Mouse (Mus musculus) liver, postnatal 0 days (tissue): ENCODE measurements around the gene Mapk10. TPM values are rescaled to one million over a fixed set of nuclear protein-coding genes. Genes with fewer than 3 reads are reported as not detected.

Source experiments
- ATAC-seq: fragments of 200-750 bp; cut with Nextera tagmentation; 2 replicates; pipeline ENCODE4 v1.8.0; 2017; ENCODE audit warnings: mild to moderate bottlenecking, moderate library complexity
- DNase-seq: peaks from one replicate; pipeline ENCODE4 v3.0.0-alpha.2; 2016
- H3K27ac ChIP-seq: fragments of 300-500 bp; sonication (generic); 2 replicates; pipeline ENCODE4 v1.5.1; 2014; ENCODE audit warnings: antibody characterized with exemption, moderate library complexity, mild to moderate bottlenecking, low read depth
- H3K27me3 ChIP-seq: fragments of 300-500 bp; sonication (generic); 2 replicates; pipeline ENCODE4 v1.6.1; 2014; ENCODE audit warnings: low read length, control low read depth, mixed read lengths; ENCODE audit not compliant: insufficient read depth
- H3K36me3 ChIP-seq: fragments of 300-500 bp; sonication (generic); replicated peaks from 2 replicates; pipeline ENCODE4 v1.6.1; 2014; ENCODE audit warnings: mild to moderate bottlenecking, control low read depth, low read length, moderate library complexity, mixed read lengths; ENCODE audit not compliant: insufficient read depth
- H3K4me1 ChIP-seq: fragments of 300-500 bp; sonication (generic); 2 replicates; pipeline ENCODE4 v1.6.1; 2014; ENCODE audit warnings: antibody characterized with exemption, mild to moderate bottlenecking, control low read depth; ENCODE audit not compliant: insufficient read depth
- H3K4me2 ChIP-seq: fragments of 300-500 bp; sonication (generic); 2 replicates; pipeline ENCODE4 v1.6.1; 2014; ENCODE audit warnings: low read depth, mild to moderate bottlenecking, low read length, moderate library complexity, mixed read lengths
- H3K4me3 ChIP-seq: fragments of 300-500 bp; sonication (generic); 2 replicates; pipeline ENCODE4 v1.5.1; 2014; ENCODE audit warnings: low read depth, low read length
- H3K9ac ChIP-seq: fragments of 300-500 bp; sonication (generic); replicated peaks from 2 replicates; pipeline ENCODE4 v1.6.1; 2014; ENCODE audit warnings: mild to moderate bottlenecking, moderate library complexity
- H3K9me3 ChIP-seq: fragments of 300-500 bp; sonication (generic); 2 replicates; pipeline ENCODE4 v1.6.1; 2016; ENCODE audit warnings: mild to moderate bottlenecking, control low read depth, low read length, mixed read lengths
- CTCF ChIP-seq: sonication (generic); IDR thresholded peaks from 2 replicates; pipeline ENCODE4 v1.5.1; 2016; ENCODE audit warnings: antibody characterized with exemption, low read depth
- EP300 ChIP-seq: IDR thresholded peaks from 2 replicates; pipeline ENCODE4 v1.6.1; 2016; ENCODE audit warnings: antibody characterized with exemption, low read depth, mild to moderate bottlenecking
- WGBS: fragments of 180-500 bp; shearing (Covaris S2); extraction: QIAGEN DNeasy Blood & Tissue Kit; methylation state at CpG from one replicate; pipeline ENCODE4 v1.1.7; 2014; ENCODE audit not compliant: insufficient replicate concordance; 5-methylcytosine and 5-hydroxymethylcytosine counted together
- polyA plus RNA-seq: library from polyadenylated mRNA; unstranded; fragments of >200 nt; fragmentation: Nextera tagmentation; extraction: Ambion mirVana; gene quantifications from 2 replicates; pipeline ENCODE4 v1.2.1, GENCODE M21; 2015

Gene Mapk10
- polyA plus RNA-seq, 1 experiment from 2014 or later, result not detected

- no peak for DNase-seq
- no peak for ATAC-seq
- WGBS, result 72% methylated on average over 8 of the region's 8 CpGs
- H3K4me1 ChIP-seq, result no peaks in the 10 kb centered on the region
- no peaks in the 10 kb centered on the region for H3K36me3 ChIP-seq
- H3K27me3 ChIP-seq, result no peaks in the 10 kb centered on the region
- H3K27ac ChIP-seq, result no peak overlapping the region
- no peak overlapping the region for H3K4me3 ChIP-seq
- no peak overlapping the region for H3K4me2 ChIP-seq
- no peak overlapping the region for H3K9ac ChIP-seq
- H3K9me3 ChIP-seq, result no peaks in the 10 kb centered on the region
- TF ChIP-seq EP300 (no peak), CTCF (no peak)
Measured at GRCm38 (mm10) chr5:103021479-103021878, 189.7 kb downstream of the Mapk10 start.

- H3K36me3 ChIP-seq, result no peaks in the 10 kb centered on the region
- no peak for ATAC-seq
- no peaks in the 10 kb centered on the region for H3K4me1 ChIP-seq
- 58% methylated on average over 3 of the region's 3 CpGs for WGBS
- DNase-seq, result no peak
- no peaks in the 10 kb centered on the region for H3K9me3 ChIP-seq
- H3K27me3 ChIP-seq, result no peaks in the 10 kb centered on the region
- no peak overlapping the region for H3K27ac ChIP-seq
- H3K4me3 ChIP-seq, result no peak overlapping the region
- no peak overlapping the region for H3K9ac ChIP-seq
- H3K4me2 ChIP-seq, result no peak overlapping the region
- no peak for TF ChIP-seq EP300
- TF ChIP-seq CTCF, result no peak
Measured at GRCm38 (mm10) chr5:103020954-103021353, 190.2 kb downstream of the Mapk10 start.

GRCm38 (mm10) chr5:103020127-103020526, 191.0 kb downstream of the Mapk10 start:
- Histone ChIP-seq H3K27me3 (no peaks in the 10 kb centered on the region), H3K27ac (no peak overlapping the region), H3K4me2 (no peak overlapping the region), H3K4me3 (no peak overlapping the region), H3K4me1 (no peaks in the 10 kb centered on the region), H3K9me3 (no peaks in the 10 kb centered on the region), H3K9ac (no peak overlapping the region), H3K36me3 (no peaks in the 10 kb centered on the region)
- no peak for TF ChIP-seq CTCF
- TF ChIP-seq EP300, result no peak
- no peak for DNase-seq
- no peak for ATAC-seq
- 79% methylated on average over 5 of the region's 5 CpGs for WGBS

GRCm38 (mm10) chr5:103017637-103018036, 193.5 kb downstream of the Mapk10 start:
- WGBS, result 64% methylated on average over 7 of the region's 7 CpGs
- H3K36me3 ChIP-seq, result no peaks in the 10 kb centered on the region
- H3K4me1 ChIP-seq, result no peaks in the 10 kb centered on the region
- H3K9me3 ChIP-seq, result no peaks in the 10 kb centered on the region
- no peaks in the 10 kb centered on the region for H3K27me3 ChIP-seq
- TF ChIP-seq EP300 (no peak), CTCF (no peak)
- H3K9ac ChIP-seq, result no peak overlapping the region
- no peak for DNase-seq
- no peak overlapping the region for H3K27ac ChIP-seq
- ATAC-seq, result no peak
- no peak overlapping the region for H3K4me2 ChIP-seq
- H3K4me3 ChIP-seq, result no peak overlapping the region

DNA sequence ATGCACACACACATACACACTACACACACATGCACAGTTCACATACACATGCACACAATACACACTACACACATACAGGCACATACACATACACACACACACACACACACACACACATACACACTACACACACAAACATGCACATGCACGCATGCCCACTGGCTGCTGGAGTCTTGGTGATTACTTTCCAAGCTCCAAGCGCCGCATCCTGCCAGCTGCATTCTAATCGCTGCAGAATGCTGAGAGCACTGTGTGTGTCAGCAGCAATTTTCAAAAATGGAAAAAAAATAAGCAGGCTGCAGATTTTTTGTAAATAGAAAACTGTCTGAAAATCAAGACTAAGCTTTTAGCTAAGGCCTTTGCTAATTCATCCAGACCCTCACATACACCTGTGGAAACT, 196.8 kb downstream of the Mapk10 start:
- H3K36me3 ChIP-seq, result no peaks in the 10 kb centered on the region
- 85% methylated on average over 4 of the region's 4 CpGs for WGBS
- no peak for ATAC-seq

GRCm38 (mm10) chr5:103008894-103009293, 202.2 kb downstream of the Mapk10 start:
- Histone ChIP-seq H3K4me2 (no peak overlapping the region), H3K4me3 (no peak overlapping the region), H3K9me3 (no peaks in the 10 kb centered on the region), H3K27me3 (no peaks in the 10 kb centered on the region), H3K27ac (no peak overlapping the region), H3K9ac (no peak overlapping the region), H3K36me3 (no peaks in the 10 kb centered on the region), H3K4me1 (no peaks in the 10 kb centered on the region)
- no peak for TF ChIP-seq EP300
- TF ChIP-seq CTCF, result no peak
- 77% methylated on average over 4 of the region's 4 CpGs for WGBS
- DNase-seq, result no peak
- ATAC-seq, result no peak

More for the DNA sequence above, 196.8 kb downstream of the Mapk10 start:
- TF ChIP-seq EP300, result no peak
- no peak for TF ChIP-seq CTCF
- no peak overlapping the region for H3K27ac ChIP-seq
- H3K9ac ChIP-seq, result no peak overlapping the region
- H3K4me1 ChIP-seq, result no peaks in the 10 kb centered on the region
- no peak overlapping the region for H3K4me3 ChIP-seq
- no peaks in the 10 kb centered on the region for H3K27me3 ChIP-seq
- H3K9me3 ChIP-seq, result no peaks in the 10 kb centered on the region
- no peak overlapping the region for H3K4me2 ChIP-seq
- DNase-seq, result no peak

GRCm38 (mm10) chr5:103002116-103002515, 209.0 kb downstream of the Mapk10 start:
- Histone ChIP-seq H3K27ac (no peak overlapping the region), H3K4me3 (no peak overlapping the region), H3K36me3 (no peaks in the 10 kb centered on the region), H3K27me3 (no peaks in the 10 kb centered on the region), H3K4me2 (no peak overlapping the region), H3K4me1 (no peaks in the 10 kb centered on the region), H3K9me3 (no peaks in the 10 kb centered on the region), H3K9ac (no peak overlapping the region)
- DNase-seq (no peak), ATAC-seq (no peak)
- WGBS, result 68% methylated on average over 7 of the region's 7 CpGs
- no peak for TF ChIP-seq CTCF
- TF ChIP-seq EP300, result no peak
